Mouse (Mus musculus): ENCODE measurements around the gene Fetub. TPM values are rescaled to one million over a fixed set of nuclear protein-coding genes. Genes with fewer than 3 reads are reported as not detected.

Fetub gene
- total and polyA plus RNA-seq, 3 experiments = 0.42 to 15.8 (median 1.0) TPM

GRCm38 (mm10) chr16:22937631-22938030 lies 19.5 kb downstream of the Fetub start:
- Histone ChIP-seq H3K79me2 (replicated peaks; ENCODE audit: control insufficient read depth, extremely low read depth, insufficient read depth, poor library complexity, severe bottlenecking) (no peaks in the 10 kb centered on the region), H3K27ac (ENCODE audit: insufficient read depth, low read depth) (no peak overlapping the region), H3K36me3 (replicated peaks in 1 of 2; ENCODE audit: control insufficient read depth in 1 of 2, insufficient read depth in 1 of 2, low read length in 1 of 2) (peaks cover 0 to 2% of the 10 kb centered on the region in 2 experiments), H3K27me3 (replicated peaks) (no peaks in the 10 kb centered on the region), H3K9me3 (replicated peaks; ENCODE audit: low read length) (peaks cover 9% of the 10 kb centered on the region), H3K4me1 (ENCODE audit: control insufficient read depth in 1 of 2, insufficient read depth in 2 of 2) (peaks cover 6 to 21% of the 10 kb centered on the region in 2 experiments; a peak in 3 of 4 replicates), H3K9ac (ENCODE audit: insufficient read depth, low read depth) (no peak overlapping the region), H3K4me2 (ENCODE audit: insufficient read depth, low read depth, poor library complexity, severe bottlenecking) (no peak overlapping the region), H3K4me3 (replicated peaks in 1 of 3; ENCODE audit: low read depth in 2 of 3, low read length in 2 of 3, poor library complexity in 1 of 3) (no peak overlapping the region)
- DNase-seq (ENCODE audit: extremely low read depth) = no peak
- dilution Hi-C loops (cut with MboI; ENCODE audit: extremely low pct_ligation_motif_present, extremely low pct_unique_long_range_greater_than_20kb, low sequenced_read_pairs) (no loop called here), in situ Hi-C loops (cut with MboI; ENCODE audit: low pct_ligation_motif_present, low pct_unique_long_range_greater_than_20kb, low sequenced_read_pairs) (no loop called here)
- TF ChIP-seq MAZ (IDR thresholded peaks at IDR 0.05; ENCODE audit: low read depth, low read length) = no peak
- no peak for TF ChIP-seq EP300 (IDR thresholded peaks at IDR 0.05; ENCODE audit: low read length)
- no peak for TF ChIP-seq KAT2A (IDR thresholded peaks at IDR 0.05; ENCODE audit: insufficient replicate concordance, low read length)
- no peak for TF ChIP-seq MAFK (IDR thresholded peaks at IDR 0.05; ENCODE audit: insufficient replicate concordance, low read length)
- no peak for TF ChIP-seq SIN3A (IDR thresholded peaks at IDR 0.05; ENCODE audit: low read length)
- TF ChIP-seq NELFE (IDR thresholded peaks at IDR 0.05; ENCODE audit: low read depth, low read length) = no peak
- no peak for TF ChIP-seq TBP (conservative IDR thresholded peaks at IDR 0.05; ENCODE audit: low read depth, low read length)
- TF ChIP-seq RAD21 (IDR thresholded peaks at IDR 0.05; ENCODE audit: low read depth, low read length) = no peak
- TF ChIP-seq USF2 (conservative IDR thresholded peaks at IDR 0.05; ENCODE audit: low read depth, low read length) = no peak
- no peak for TF ChIP-seq ZMIZ1 (IDR thresholded peaks at IDR 0.05; ENCODE audit: low read depth, low read length)
- no peak for TF ChIP-seq HCFC1 (IDR thresholded peaks at IDR 0.05; ENCODE audit: low read depth, low read length)
- TF ChIP-seq POLR2AphosphoS2 (IDR thresholded peaks at IDR 0.05; ENCODE audit: low read depth, low read length) = no peak
- no peak for TF ChIP-seq POLR2A (IDR thresholded peaks at IDR 0.05; ENCODE audit: low read depth, low read length)
- TF ChIP-seq PAX5 (IDR thresholded peaks at IDR 0.05; ENCODE audit: low read length) = no peak
- TF ChIP-seq TCF12 (IDR thresholded peaks at IDR 0.05; ENCODE audit: low read depth, low read length) = no peak
- no peak for TF ChIP-seq ZC3H11A (IDR thresholded peaks at IDR 0.05; ENCODE audit: low read depth, low read length)
- TF ChIP-seq USF1 (IDR thresholded peaks at IDR 0.05; ENCODE audit: low read depth, low read length) = no peak

DNA sequence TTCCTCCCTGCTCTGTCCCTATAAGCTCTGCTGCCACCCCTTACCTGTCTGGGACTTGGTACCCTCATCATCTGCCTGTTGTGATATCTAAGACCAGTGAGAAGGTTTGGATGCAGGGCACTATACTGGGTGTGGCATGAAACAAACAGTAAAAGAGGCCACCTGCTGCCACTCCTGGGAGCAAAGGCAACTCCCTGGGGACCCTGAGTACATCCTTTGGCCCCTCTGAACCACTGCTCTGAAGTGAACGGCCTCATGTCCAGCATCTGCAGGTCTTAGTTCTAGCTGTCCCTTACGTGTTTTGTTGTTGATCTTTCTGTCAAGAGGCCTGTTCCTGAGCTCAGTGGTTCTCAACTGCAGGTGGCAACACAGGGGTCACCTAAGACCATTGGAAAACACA lies 20.4 kb downstream of the Fetub start:
- no peaks in the 10 kb centered on the region for H3K79me2 ChIP-seq (replicated peaks; ENCODE audit: control insufficient read depth, extremely low read depth, insufficient read depth, poor library complexity, severe bottlenecking)
- TF ChIP-seq JUND (conservative IDR thresholded peaks at IDR 0.05; ENCODE audit: low read depth, low read length) = no peak
- TF ChIP-seq ZNF384 (IDR thresholded peaks at IDR 0.05; ENCODE audit: low read depth, low read length) = no peak
- no peak for TF ChIP-seq MEF2A (IDR thresholded peaks at IDR 0.05; ENCODE audit: borderline replicate concordance, low read depth, low read length)
- no peak for TF ChIP-seq GABPA (IDR thresholded peaks at IDR 0.05; ENCODE audit: insufficient replicate concordance, low read depth, low read length)
- TF ChIP-seq BHLHE40 (IDR thresholded peaks at IDR 0.05; ENCODE audit: low read depth, low read length) = no peak
- TF ChIP-seq RCOR1 (conservative IDR thresholded peaks at IDR 0.05; ENCODE audit: low read depth, low read length) = no peak
- TF ChIP-seq CHD2 (IDR thresholded peaks at IDR 0.05; ENCODE audit: low read length) = no peak
- TF ChIP-seq USF2 (conservative IDR thresholded peaks at IDR 0.05; ENCODE audit: low read depth, low read length) = no peak
- TF ChIP-seq ZKSCAN1 (IDR thresholded peaks at IDR 0.05; ENCODE audit: borderline replicate concordance, low read depth, low read length) = no peak
- TF ChIP-seq POLR2A (IDR thresholded peaks at IDR 0.05; ENCODE audit: low read depth, low read length) = no peak
- TF ChIP-seq POLR2AphosphoS2 (IDR thresholded peaks at IDR 0.05; ENCODE audit: low read depth, low read length) = no peak
- no peak for TF ChIP-seq MXI1 (IDR thresholded peaks at IDR 0.05; ENCODE audit: low read depth, low read length)
- TF ChIP-seq UBTF (IDR thresholded peaks at IDR 0.05; ENCODE audit: low read depth, low read length) = no peak
- no peak for TF ChIP-seq SMC3 (IDR thresholded peaks at IDR 0.05; ENCODE audit: low read depth, low read length)
- H3K4me2 ChIP-seq (ENCODE audit: insufficient read depth, low read depth, poor library complexity, severe bottlenecking) = no peak overlapping the region
- H3K4me3 ChIP-seq (replicated peaks in 1 of 3; ENCODE audit: low read depth in 2 of 3, low read length in 2 of 3, poor library complexity in 1 of 3) = no peak overlapping the region
- no peak overlapping the region for H3K9ac ChIP-seq (ENCODE audit: insufficient read depth, low read depth)
- in situ Hi-C loops (cut with MboI; ENCODE audit: low pct_ligation_motif_present, low pct_unique_long_range_greater_than_20kb, low sequenced_read_pairs) (no loop called here), dilution Hi-C loops (cut with MboI; ENCODE audit: extremely low pct_ligation_motif_present, extremely low pct_unique_long_range_greater_than_20kb, low sequenced_read_pairs) (no loop called here)
- no peaks in the 10 kb centered on the region for H3K27me3 ChIP-seq (replicated peaks)
- peaks cover 10 to 29% of the 10 kb centered on the region in 2 experiments for H3K4me1 ChIP-seq (ENCODE audit: control insufficient read depth in 1 of 2, insufficient read depth in 2 of 2)
- H3K36me3 ChIP-seq (replicated peaks in 1 of 2; ENCODE audit: control insufficient read depth in 1 of 2, insufficient read depth in 1 of 2, low read length in 1 of 2) = peaks cover 0 to 2% of the 10 kb centered on the region in 2 experiments
- H3K9me3 ChIP-seq (replicated peaks; ENCODE audit: low read length) = peaks cover 12% of the 10 kb centered on the region
- H3K27ac ChIP-seq (ENCODE audit: insufficient read depth, low read depth) = no peak overlapping the region
- DNase-seq (ENCODE audit: extremely low read depth) = peak; percentile 27
